Mouse (Mus musculus): ENCODE results near the gene Tmem209. TPM values are rescaled to one million over a fixed set of nuclear protein-coding genes. Genes with fewer than 3 reads are reported as not detected.

Gene Tmem209
- total and polyA plus RNA-seq, 2 experiments from 2014 or later = 24.2 to 49.8 TPM

DNA sequence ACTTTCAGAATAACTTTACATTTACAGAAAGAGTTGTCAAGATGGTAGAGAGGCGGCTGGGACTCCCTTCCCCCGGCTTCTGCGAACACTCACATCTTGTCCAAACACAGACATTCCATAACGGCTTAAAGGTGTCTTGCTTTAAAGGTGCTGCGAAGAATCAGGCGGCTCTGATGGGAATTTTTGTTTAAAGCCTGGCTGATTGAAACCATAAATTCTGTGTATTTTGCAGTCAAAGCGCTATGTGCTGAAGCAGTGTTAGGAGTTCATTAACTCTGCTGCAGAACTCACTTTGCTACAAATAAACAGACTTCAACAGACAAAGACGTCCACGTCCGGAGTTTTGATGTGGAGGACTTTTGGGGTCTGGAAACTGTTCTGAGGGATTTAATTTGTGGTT is 28.7 kb upstream of the Tmem209 start:
- no peak for ATAC-seq
- no peak overlapping the region for H3K27ac ChIP-seq (ENCODE audit: low read depth, low read length)
- H3K4me2 ChIP-seq (ENCODE audit: low read depth) = no peak overlapping the region
- no peak for TF ChIP-seq CTCF (IDR thresholded peaks at IDR 0.05; ENCODE audit: low read depth)
- no peaks in the 10 kb centered on the region for H3K36me3 ChIP-seq (ENCODE audit: insufficient read depth)
- DNase-seq = no peak
- no peak overlapping the region for H3K9ac ChIP-seq
- WGBS = 57% methylated on average over 10 of the region's 10 CpGs
- H3K27me3 ChIP-seq (ENCODE audit: insufficient read depth, low read length) = no peaks in the 10 kb centered on the region
- no peak overlapping the region for H3K4me3 ChIP-seq (ENCODE audit: low read depth, low read length)
- no peaks in the 10 kb centered on the region for H3K9me3 ChIP-seq (ENCODE audit: low read length)
- no peaks in the 10 kb centered on the region for H3K4me1 ChIP-seq (ENCODE audit: insufficient read depth)

DNA sequence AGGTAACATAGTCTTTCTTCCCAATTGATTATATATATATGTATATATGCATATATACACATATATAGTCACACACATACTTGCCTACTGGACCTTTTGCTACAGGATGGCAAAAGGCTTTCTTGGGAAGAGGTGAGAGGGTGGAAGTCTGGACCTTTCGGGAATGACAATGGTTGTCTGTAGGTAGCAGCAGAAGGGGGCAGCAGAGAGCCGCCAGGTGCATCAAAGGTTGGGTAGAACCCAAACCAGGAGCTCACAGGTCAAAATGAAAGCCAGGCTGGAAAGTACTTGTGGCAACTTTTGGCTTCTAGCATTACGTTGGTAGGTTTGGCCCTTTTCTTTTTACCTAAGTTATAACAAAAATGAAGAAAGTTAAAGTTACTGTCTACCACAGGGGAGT is 25.8 kb upstream of the Tmem209 start:
- WGBS = 48% methylated on average over 3 of the region's 3 CpGs
- Histone ChIP-seq H3K36me3 (ENCODE audit: insufficient read depth) (no peaks in the 10 kb centered on the region), H3K4me2 (ENCODE audit: low read depth) (no peak overlapping the region), H3K9me3 (ENCODE audit: low read length) (no peaks in the 10 kb centered on the region), H3K27me3 (ENCODE audit: insufficient read depth, low read length) (no peaks in the 10 kb centered on the region), H3K4me1 (ENCODE audit: insufficient read depth) (no peaks in the 10 kb centered on the region), H3K9ac (no peak overlapping the region), H3K4me3 (ENCODE audit: low read depth, low read length) (no peak overlapping the region), H3K27ac (ENCODE audit: low read depth, low read length) (no peak overlapping the region)
- DNase-seq = no peak
- no peak for ATAC-seq
- TF ChIP-seq CTCF (IDR thresholded peaks at IDR 0.05; ENCODE audit: low read depth) = peak; percentile 36

DNA sequence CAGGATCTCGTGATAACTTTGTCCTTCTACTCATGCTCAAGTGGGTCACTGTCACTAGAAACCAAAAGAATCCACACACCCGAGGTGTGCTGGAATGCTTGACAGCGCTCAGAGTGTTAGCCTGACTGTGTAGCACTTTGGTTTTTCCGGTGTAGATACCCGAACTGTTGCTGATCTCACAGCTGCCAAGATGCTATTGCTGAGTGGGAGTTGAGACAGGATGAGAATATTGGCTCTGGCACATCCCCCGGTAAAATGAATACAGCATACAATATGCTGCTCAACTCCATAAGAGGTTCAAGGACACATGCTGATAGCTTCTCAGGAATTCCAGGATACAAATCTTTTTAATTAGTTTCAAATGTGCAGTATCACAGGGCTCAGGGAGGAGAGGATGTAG is 19.2 kb upstream of the Tmem209 start:
- no peaks in the 10 kb centered on the region for H3K36me3 ChIP-seq (ENCODE audit: insufficient read depth)
- DNase-seq = no peak
- TF ChIP-seq CTCF (IDR thresholded peaks at IDR 0.05; ENCODE audit: low read depth) = no peak
- no peak overlapping the region for H3K9ac ChIP-seq
- H3K4me2 ChIP-seq (ENCODE audit: low read depth) = no peak overlapping the region
- no peaks in the 10 kb centered on the region for H3K9me3 ChIP-seq (ENCODE audit: low read length)
- peaks cover 7% of the 10 kb centered on the region for H3K4me1 ChIP-seq (ENCODE audit: insufficient read depth)
- H3K27ac ChIP-seq (ENCODE audit: low read depth, low read length) = no peak overlapping the region; the same call in 1 of the 2 replicates
- WGBS = 58% methylated on average over 6 of the region's 6 CpGs
- no peak for ATAC-seq
- H3K4me3 ChIP-seq (ENCODE audit: low read depth, low read length) = no peak overlapping the region
- H3K27me3 ChIP-seq (ENCODE audit: insufficient read depth, low read length) = no peaks in the 10 kb centered on the region

DNA sequence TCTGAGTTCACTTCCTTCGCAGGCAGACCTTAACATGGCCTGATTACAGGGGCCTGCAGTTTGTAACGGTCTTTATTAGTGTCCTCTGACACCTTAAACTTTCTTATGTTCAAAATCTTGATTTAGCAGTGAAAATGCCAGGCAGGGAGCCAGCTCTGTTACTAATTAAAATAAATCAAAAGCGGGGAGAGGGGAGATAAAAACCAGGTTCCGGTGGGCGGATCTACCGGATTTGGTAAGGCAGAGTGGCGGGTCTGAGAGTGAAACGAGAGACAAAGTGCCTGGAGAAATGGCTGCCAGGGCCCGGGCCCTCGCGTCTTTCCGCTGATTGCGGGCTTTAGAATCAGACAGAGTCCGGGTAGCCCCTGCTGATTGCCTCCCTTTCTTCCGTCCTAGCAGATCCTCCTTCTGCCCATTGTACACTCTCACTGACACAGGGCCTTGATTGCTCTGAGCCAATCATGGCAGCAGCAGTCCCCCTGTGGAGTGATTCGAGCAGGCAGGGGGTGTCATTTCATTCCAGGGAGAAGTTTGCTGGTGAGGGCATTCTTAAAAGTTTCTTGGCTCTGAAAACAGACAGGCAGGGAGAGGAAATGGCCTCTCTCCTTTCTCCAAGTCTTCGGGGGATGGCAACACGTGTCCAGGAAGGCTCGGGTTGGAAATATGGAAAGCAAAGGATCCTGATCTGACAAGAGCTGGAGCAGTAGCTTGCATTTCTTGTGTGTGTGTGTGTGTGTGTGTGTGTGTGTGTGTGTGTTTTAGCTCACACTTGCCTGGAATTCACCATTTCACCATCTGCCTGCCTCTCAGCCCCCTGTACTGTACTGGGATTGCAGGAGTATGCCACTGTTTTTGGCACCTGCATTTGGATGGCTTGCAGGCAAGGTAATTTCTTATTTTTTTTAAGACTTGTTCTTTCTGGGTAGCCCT is 17.3 kb upstream of the Tmem209 start:
- H3K4me3 ChIP-seq (ENCODE audit: low read depth, low read length) = peak overlapping the region; percentile 4; the same call in 1 of the 2 replicates
- H3K36me3 ChIP-seq (ENCODE audit: insufficient read depth) = no peaks in the 10 kb centered on the region
- 6% methylated on average over 19 of the region's 19 CpGs for WGBS
- TF ChIP-seq CTCF (IDR thresholded peaks at IDR 0.05; ENCODE audit: low read depth) = 0 out of 2 replicates have a peak, but pooled peaks have one; percentile 5
- peak overlapping the region; percentile 67 for H3K27ac ChIP-seq (ENCODE audit: low read depth, low read length)
- DNase-seq = peak; percentile 69
- peak; percentile 75 for ATAC-seq
- peak overlapping the region; percentile 43 for H3K9ac ChIP-seq
- H3K9me3 ChIP-seq (ENCODE audit: low read length) = no peaks in the 10 kb centered on the region
- H3K27me3 ChIP-seq (ENCODE audit: insufficient read depth, low read length) = no peaks in the 10 kb centered on the region
- peaks cover 7% of the 10 kb centered on the region for H3K4me1 ChIP-seq (ENCODE audit: insufficient read depth)
- H3K4me2 ChIP-seq (ENCODE audit: low read depth) = peak overlapping the region; percentile 41

DNA sequence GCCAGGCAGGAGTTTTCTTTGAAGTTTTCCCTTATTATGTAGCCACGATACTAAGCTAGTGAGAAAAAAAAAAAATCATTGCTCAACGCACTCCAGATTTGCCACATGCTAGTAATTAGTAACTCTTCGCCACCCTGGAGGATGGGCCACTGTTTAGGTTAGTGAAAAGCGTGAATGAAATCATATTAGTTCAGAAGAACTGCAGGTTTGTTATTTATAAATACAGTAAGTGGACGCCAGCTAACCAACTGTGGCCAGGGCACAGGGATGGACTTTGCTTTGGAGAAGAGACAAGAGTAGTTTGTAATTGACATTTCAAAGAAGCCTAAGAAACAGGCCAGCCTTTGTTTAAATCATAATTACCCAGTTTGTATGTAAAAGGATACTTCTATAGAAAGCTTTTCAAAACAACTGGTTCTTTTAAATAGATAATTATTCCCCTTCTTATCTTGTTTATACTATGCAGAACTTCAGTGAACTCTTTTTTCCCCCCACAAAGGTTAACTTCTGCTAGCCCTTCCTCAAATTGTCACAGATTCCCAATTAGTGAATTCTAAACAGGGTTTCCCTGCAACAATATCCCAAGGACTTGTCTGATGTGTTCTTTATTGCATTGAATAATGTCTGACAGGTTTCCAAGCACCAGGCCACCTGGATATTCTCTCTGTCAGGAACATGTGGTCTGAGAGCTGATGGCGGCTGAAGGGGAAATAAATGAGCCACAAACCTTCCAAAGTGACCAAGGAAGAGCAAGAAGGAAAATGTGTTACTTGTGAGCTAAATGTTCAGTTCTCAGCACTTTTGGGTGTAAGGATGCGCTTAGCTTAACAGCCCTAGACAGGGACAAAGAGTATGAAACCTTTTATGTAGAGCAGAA is 16.1 kb upstream of the Tmem209 start:
- no peak overlapping the region for H3K4me2 ChIP-seq (ENCODE audit: low read depth)
- H3K4me3 ChIP-seq (ENCODE audit: low read depth, low read length) = no peak overlapping the region
- peak overlapping the region; percentile 21; the same call in 1 of the 2 replicates for H3K27ac ChIP-seq (ENCODE audit: low read depth, low read length)
- WGBS = 21% methylated on average over 7 of the region's 7 CpGs
- no peaks in the 10 kb centered on the region for H3K9me3 ChIP-seq (ENCODE audit: low read length)
- TF ChIP-seq CTCF (IDR thresholded peaks at IDR 0.05; ENCODE audit: low read depth) = no peak
- ATAC-seq = no peak
- no peaks in the 10 kb centered on the region for H3K36me3 ChIP-seq (ENCODE audit: insufficient read depth)
- H3K27me3 ChIP-seq (ENCODE audit: insufficient read depth, low read length) = no peaks in the 10 kb centered on the region
- H3K9ac ChIP-seq = no peak overlapping the region
- H3K4me1 ChIP-seq (ENCODE audit: insufficient read depth) = peaks cover 7% of the 10 kb centered on the region
- no peak for DNase-seq

DNA sequence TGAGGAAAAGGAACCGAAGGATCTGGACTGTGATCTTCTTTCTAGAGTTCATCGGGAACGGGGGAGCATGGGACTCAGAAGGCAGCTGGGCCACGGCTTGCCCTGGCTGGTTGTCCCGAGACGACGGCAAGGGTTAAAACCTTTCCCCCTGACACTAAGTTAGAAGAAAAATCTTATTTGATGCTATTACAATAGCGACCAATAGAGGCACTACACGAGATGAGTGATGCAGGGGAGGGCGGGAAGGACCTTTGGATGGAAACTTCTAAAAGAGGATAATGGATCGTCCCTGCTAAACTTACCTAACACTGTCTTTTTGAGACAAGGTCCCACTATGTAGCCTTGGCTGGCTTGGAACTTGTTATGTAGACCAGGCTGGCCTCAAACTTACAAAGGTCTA is 10.8 kb upstream of the Tmem209 start:
- no peaks in the 10 kb centered on the region for H3K36me3 ChIP-seq (ENCODE audit: insufficient read depth)
- no peak for DNase-seq
- ATAC-seq = no peak
- H3K9ac ChIP-seq = no peak overlapping the region
- TF ChIP-seq CTCF (IDR thresholded peaks at IDR 0.05; ENCODE audit: low read depth) = peak; percentile 28; the same call in 1 of the 2 replicates
- no peak overlapping the region for H3K27ac ChIP-seq (ENCODE audit: low read depth, low read length)
- H3K4me2 ChIP-seq (ENCODE audit: low read depth) = no peak overlapping the region
- H3K27me3 ChIP-seq (ENCODE audit: insufficient read depth, low read length) = no peaks in the 10 kb centered on the region
- no peaks in the 10 kb centered on the region for H3K4me1 ChIP-seq (ENCODE audit: insufficient read depth)
- no peak overlapping the region for H3K4me3 ChIP-seq (ENCODE audit: low read depth, low read length)
- no peaks in the 10 kb centered on the region for H3K9me3 ChIP-seq (ENCODE audit: low read length)
- WGBS = 66% methylated on average over 11 of the region's 11 CpGs

All from forebrain, postnatal 0 days (tissue).